Mouse (Mus musculus): Measurements from ENCODE around the gene Obscn.
A peak's percentile ranks its signal among the peaks of the same experiment; 100 is the strongest.

DNA sequence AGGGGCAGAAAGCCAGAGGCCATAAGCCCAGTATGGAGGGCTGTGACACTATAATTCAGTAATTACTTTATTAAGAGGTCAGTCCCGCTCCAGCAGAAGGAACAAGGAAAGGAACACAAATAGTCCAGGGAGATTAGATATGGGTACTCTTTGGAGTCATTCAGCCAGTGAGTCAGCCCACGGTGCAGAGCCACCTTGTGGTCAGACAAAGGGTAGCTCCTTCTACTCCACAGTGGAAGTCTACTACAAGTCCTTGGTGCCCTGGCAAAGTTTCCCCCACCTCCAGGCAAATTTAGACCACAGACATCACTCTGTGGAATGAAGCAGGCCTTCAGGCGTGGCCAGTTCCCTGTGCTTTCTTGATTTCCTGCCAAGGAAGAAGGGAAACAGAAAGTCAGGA, 47.6 kb upstream of the Obscn start:
- peak; percentile 91 for TF ChIP-seq CTCF (IDR thresholded peaks at IDR 0.05; ENCODE audit: insufficient read depth, low read length)
- no peak for TF ChIP-seq POLR2A (IDR thresholded peaks at IDR 0.05; ENCODE audit: borderline replicate concordance, extremely low read depth, low read depth, low read length)
